Mouse (Mus musculus) spleen, adult 2 months (tissue): ENCODE data around the gene Maz.

Experiments
- CTCF ChIP-seq: fragments of 200-500 bp; IDR thresholded peaks from 2 replicates; pipeline ENCODE4 v1.5.1; 2011; ENCODE audit warnings: mild to moderate bottlenecking, inconsistent platforms; ENCODE audit not compliant: insufficient read depth, insufficient read length, insufficient replicate concordance; ENCODE audit errors: extremely low read depth
- POLR2A ChIP-seq: fragments of 200-500 bp; IDR thresholded peaks from 2 replicates; pipeline ENCODE4 v1.6.1; 2011; ENCODE audit warnings: low read depth, low read length, inconsistent platforms

DNA sequence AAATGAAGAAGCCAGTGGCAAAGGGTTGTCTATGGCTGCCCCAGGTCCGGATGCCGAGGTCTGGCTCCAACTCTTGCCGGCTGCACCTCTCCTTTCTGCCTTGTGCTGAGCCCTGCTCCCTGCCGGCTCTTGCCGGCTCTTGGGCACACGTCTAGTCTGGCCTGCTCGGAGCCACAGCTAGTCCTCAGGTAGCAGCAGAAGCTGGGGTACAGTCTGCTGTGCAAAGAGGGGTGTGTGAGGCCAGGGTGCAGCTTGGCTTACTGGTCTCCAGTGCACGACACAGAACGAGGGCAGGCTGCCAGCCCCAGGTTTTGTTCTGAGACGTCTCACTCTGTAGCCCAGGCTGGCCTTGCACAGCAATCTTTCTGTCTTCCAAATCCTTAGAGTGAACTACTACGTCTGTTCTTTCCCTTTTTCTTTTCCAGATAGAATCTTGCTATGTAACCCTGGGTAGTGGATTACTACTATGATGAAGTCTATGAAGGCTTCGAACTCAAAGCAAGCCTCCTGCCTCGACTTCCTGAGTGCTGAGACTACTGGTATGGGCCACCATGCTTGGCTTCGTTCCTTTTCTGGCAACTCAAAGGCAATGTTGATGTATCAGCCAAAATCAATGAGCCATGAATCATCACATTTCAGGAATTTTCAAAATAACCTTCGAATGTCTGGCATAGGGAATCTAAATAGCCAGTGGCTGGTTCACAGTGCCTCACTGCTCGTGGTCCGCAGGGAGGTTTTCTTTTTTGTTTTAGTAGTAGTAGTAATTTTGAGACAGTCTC lies 17.3 kb downstream of the Maz start:
- TF ChIP-seq POLR2A (no peak), CTCF (no peak)
